Mouse (Mus musculus) MEL (cell line): Measurements from ENCODE around the gene Hoxa5. TPM values are rescaled to one million over a fixed set of nuclear protein-coding genes. Genes with fewer than 3 reads are reported as not detected.

Experiments
- DNase-seq: peaks from one replicate; pipeline ENCODE4 v3.0.0; 2011; ENCODE audit warnings: low read depth, low spot score
- H3K27ac ChIP-seq: 2 replicates; pipeline ENCODE4 v1.5.1; 2012; ENCODE audit warnings: low read depth, mild to moderate bottlenecking, control low read depth, low read length, moderate library complexity; ENCODE audit not compliant: control insufficient read depth
- H3K27me3 ChIP-seq, 2 experiments: fragments of 150-350 bp in 1 of 2; sonication (generic) in 1 of 2; 2 replicates each; pipeline ENCODE4 v1.6.1; 2012; ENCODE audit warnings: low read length in 2 of 2, mild to moderate bottlenecking in 2 of 2, improper control_type of control experiment in 1 of 2, moderate library complexity in 1 of 2; ENCODE audit not compliant: insufficient read depth in 2 of 2, control insufficient read depth in 1 of 2
- H3K36me3 ChIP-seq, 2 experiments: 2 replicates each; pipeline ENCODE4 v1.6.1; 2012 to 2014; ENCODE audit warnings: low read length in 2 of 2, improper control_type of control experiment in 1 of 2, inconsistent platforms in 1 of 2, mild to moderate bottlenecking in 1 of 2; ENCODE audit not compliant: insufficient read depth in 2 of 2, control insufficient read depth in 1 of 2
- H3K4me1 ChIP-seq, 2 experiments: fragments of 150-350 bp in 1 of 2; sonication (generic) in 1 of 2; 2 replicates each; pipeline ENCODE4 v1.6.1; 2012; ENCODE audit warnings: low read length in 2 of 2, improper control_type of control experiment in 1 of 2, mild to moderate bottlenecking in 1 of 2; ENCODE audit not compliant: insufficient read depth in 2 of 2, control insufficient read depth in 1 of 2
- H3K4me3 ChIP-seq, 2 experiments: fragments of 150-350 bp in 1 of 2; sonication (generic) in 1 of 2; 2 replicates each; pipeline ENCODE4 v1.5.1; 2012; ENCODE audit warnings: low read depth in 2 of 2, low read length in 2 of 2, mild to moderate bottlenecking in 2 of 2, moderate library complexity in 2 of 2, control low read depth in 1 of 2, improper control_type of control experiment in 1 of 2; ENCODE audit not compliant: control insufficient read depth in 1 of 2, insufficient read depth in 1 of 2
- H3K79me2 ChIP-seq: 2 replicates; pipeline ENCODE4 v1.6.1; 2012; ENCODE audit warnings: mild to moderate bottlenecking, low read length, moderate library complexity; ENCODE audit not compliant: control insufficient read depth, poor library complexity, insufficient read depth
- H3K9ac ChIP-seq: 2 replicates; pipeline ENCODE4 v1.6.1; 2012; ENCODE audit warnings: low read depth, mild to moderate bottlenecking, control low read depth, low read length, moderate library complexity; ENCODE audit not compliant: control insufficient read depth, poor library complexity, severe bottlenecking
- H3K9me3 ChIP-seq: fragments of 150-350 bp; sonication (generic); replicated peaks from 2 replicates; pipeline ENCODE4 v1.6.1; 2012; ENCODE audit warnings: mild to moderate bottlenecking, low read length, improper control_type of control experiment, moderate library complexity; ENCODE audit not compliant: insufficient read depth
- CHD1 ChIP-seq: IDR thresholded peaks from 2 replicates; pipeline ENCODE4 v1.6.1; 2012; ENCODE audit warnings: low read depth, mild to moderate bottlenecking, inconsistent platforms, low read length, improper control_type of control experiment
- CHD2 ChIP-seq: IDR thresholded peaks from 2 replicates; pipeline ENCODE4 v1.6.1; 2011; ENCODE audit warnings: low read length, improper control_type of control experiment
- CTCF ChIP-seq, 3 experiments: IDR thresholded peaks in 2 of 3; conservative IDR thresholded peaks in 1 of 3; 2 replicates each; pipeline ENCODE4 v1.5.1; 2011 to 2012; ENCODE audit warnings: low read length in 3 of 3, low read depth in 2 of 3, mild to moderate bottlenecking in 2 of 3, improper control_type of control experiment in 1 of 3, inconsistent platforms in 1 of 3, mixed read lengths in 1 of 3, moderate library complexity in 1 of 3; ENCODE audit not compliant: control insufficient read depth in 1 of 3, insufficient read depth in 1 of 3, poor library complexity in 1 of 3, severe bottlenecking in 1 of 3
- EP300 ChIP-seq, 2 experiments: IDR thresholded peaks; 2 replicates each; pipeline ENCODE4 v1.6.1; 2011; ENCODE audit warnings: improper control_type of control experiment in 2 of 2, low read length in 2 of 2, low read depth in 1 of 2, mild to moderate bottlenecking in 1 of 2
- GATA1 ChIP-seq: IDR thresholded peaks from 2 replicates; pipeline ENCODE4 v1.6.1; 2011; ENCODE audit warnings: low read depth, low read length, improper control_type of control experiment
- HCFC1 ChIP-seq: IDR thresholded peaks from 2 replicates; pipeline ENCODE4 v1.6.1; 2012; ENCODE audit warnings: low read depth, mild to moderate bottlenecking, inconsistent platforms, low read length, improper control_type of control experiment, moderate library complexity
- KAT2A ChIP-seq: conservative IDR thresholded peaks from 2 replicates; pipeline ENCODE4 v1.6.1; 2012; ENCODE audit warnings: low read depth, low read length, improper control_type of control experiment, inconsistent platforms
- MAX ChIP-seq: IDR thresholded peaks from 2 replicates; pipeline ENCODE4 v1.6.1; 2011; ENCODE audit warnings: low read length, improper control_type of control experiment
- MXI1 ChIP-seq: IDR thresholded peaks from 2 replicates; pipeline ENCODE4 v1.6.1; 2011; ENCODE audit warnings: mild to moderate bottlenecking, low read depth, low read length, improper control_type of control experiment
- NRF1 ChIP-seq: IDR thresholded peaks from 2 replicates; pipeline ENCODE4 v1.6.1; 2014; ENCODE audit warnings: low read depth, mild to moderate bottlenecking, inconsistent platforms, low read length, improper control_type of control experiment, moderate library complexity; ENCODE audit not compliant: poor library complexity, insufficient read depth, severe bottlenecking
- POLR2AphosphoS5 ChIP-seq: IDR thresholded peaks from 2 replicates; pipeline ENCODE4 v1.6.1; 2012; ENCODE audit warnings: low read depth, borderline replicate concordance, mild to moderate bottlenecking, inconsistent platforms, low read length, moderate library complexity, mixed read lengths
- RAD21 ChIP-seq: IDR thresholded peaks from 2 replicates; pipeline ENCODE4 v1.6.1; 2011; ENCODE audit warnings: mild to moderate bottlenecking, low read depth, low read length, improper control_type of control experiment
- RCOR1 ChIP-seq: IDR thresholded peaks from 2 replicates; pipeline ENCODE4 v1.6.1; 2012; ENCODE audit warnings: low read depth, mild to moderate bottlenecking, inconsistent platforms, low read length, improper control_type of control experiment
- SIN3A ChIP-seq: IDR thresholded peaks from 2 replicates; pipeline ENCODE4 v1.6.1; 2012; ENCODE audit warnings: low read length, improper control_type of control experiment, inconsistent platforms
- TCF12 ChIP-seq: IDR thresholded peaks from 2 replicates; pipeline ENCODE4 v1.6.1; 2014; ENCODE audit warnings: low read depth, mild to moderate bottlenecking, inconsistent platforms, low read length, improper control_type of control experiment, moderate library complexity
- UBTF ChIP-seq: IDR thresholded peaks from 2 replicates; pipeline ENCODE4 v1.6.1; 2012; ENCODE audit warnings: low read depth, mild to moderate bottlenecking, inconsistent platforms, low read length, improper control_type of control experiment, moderate library complexity, borderline replicate concordance; ENCODE audit not compliant: insufficient read depth
- USF2 ChIP-seq, 2 experiments: IDR thresholded peaks; 2 replicates each; pipeline ENCODE4 v1.6.1; 2011 to 2012; ENCODE audit warnings: improper control_type of control experiment in 2 of 2, low read length in 2 of 2, borderline replicate concordance in 1 of 2, inconsistent platforms in 1 of 2, low read depth in 1 of 2, mild to moderate bottlenecking in 1 of 2; ENCODE audit not compliant: insufficient read depth in 1 of 2
- ZC3H11A ChIP-seq: IDR thresholded peaks from 2 replicates; pipeline ENCODE4 v1.6.1; 2012; ENCODE audit warnings: low read depth, mild to moderate bottlenecking, inconsistent platforms, low read length, improper control_type of control experiment
- ZNF384 ChIP-seq: IDR thresholded peaks from 2 replicates; pipeline ENCODE4 v1.6.1; 2012; ENCODE audit warnings: low read depth, mild to moderate bottlenecking, inconsistent platforms, low read length, improper control_type of control experiment
- polyA plus RNA-seq, 2 experiments: library from polyadenylated mRNA; stranded (reverse) in 1 of 2; unstranded in 1 of 2; fragments of >175 nt in 1 of 2; fragments of >200 nt in 1 of 2; gene quantifications; 2 replicates each; pipeline versions ENCODE4 v1.2.1 to v1.2.4; 2012; ENCODE audit warnings: low replicate concordance in 2 of 2, low read depth in 1 of 2; ENCODE audit not compliant: insufficient read length in 2 of 2, insufficient read depth in 1 of 2, missing spikeins in 1 of 2
- total RNA-seq: library from RNA; depleted of rRNA; stranded (reverse); fragments of 300-350 nt; gene quantifications from 2 replicates; pipeline ENCODE4 v1.2.3, GENCODE M21; 2012

Gene Hoxa5
- total and polyA plus RNA-seq, 3 experiments: not detected

DNA sequence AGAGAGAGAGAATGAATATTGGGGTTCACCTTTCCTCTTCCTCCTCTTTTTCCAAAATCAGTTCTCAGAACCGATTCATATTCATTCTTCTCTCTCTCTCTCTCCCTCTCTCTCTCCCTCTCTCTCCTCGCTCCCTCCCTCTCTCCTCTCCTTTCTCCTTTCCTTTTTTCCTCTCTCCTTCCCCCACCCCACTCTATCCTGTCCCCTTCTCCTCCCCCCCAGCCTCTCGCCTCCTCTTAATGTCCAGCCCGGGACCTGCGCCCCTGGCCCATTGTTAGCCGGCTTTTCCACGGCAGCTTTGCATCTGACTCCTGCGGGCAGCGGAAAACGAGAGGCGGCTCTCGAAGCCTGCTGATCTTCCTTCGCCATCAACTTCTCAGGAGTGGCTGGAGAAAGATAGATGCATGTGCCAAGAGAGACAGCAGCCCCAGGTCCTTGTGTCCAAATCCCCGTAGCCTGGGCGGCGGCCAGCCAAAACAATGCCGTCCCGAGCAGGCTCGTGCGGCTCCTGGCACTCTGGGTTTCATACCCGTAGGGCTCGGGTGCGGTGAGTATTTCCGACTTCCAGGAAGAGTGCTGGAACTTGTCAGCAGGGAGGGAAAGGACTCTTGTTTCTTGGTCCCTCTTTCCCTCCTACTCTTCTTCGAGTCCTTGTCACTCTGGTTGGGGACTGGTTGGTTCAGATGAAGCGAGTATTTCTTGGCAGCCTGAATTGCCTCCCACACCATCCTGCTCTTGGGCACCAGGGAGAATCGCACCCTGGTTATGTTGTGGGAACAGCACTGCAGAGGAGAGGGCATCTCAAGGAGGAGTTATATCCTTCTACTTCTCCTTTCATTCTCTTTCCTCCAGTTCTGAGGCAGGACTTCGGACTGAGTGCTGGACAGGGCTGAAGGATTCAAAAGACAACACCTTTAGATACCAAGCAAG, 38.7 kb downstream of the Hoxa5 start:
- H3K27me3 ChIP-seq: no peaks in the 10 kb centered on the region
- no peak overlapping the region for H3K9ac ChIP-seq
- no peak overlapping the region for H3K27ac ChIP-seq

DNA sequence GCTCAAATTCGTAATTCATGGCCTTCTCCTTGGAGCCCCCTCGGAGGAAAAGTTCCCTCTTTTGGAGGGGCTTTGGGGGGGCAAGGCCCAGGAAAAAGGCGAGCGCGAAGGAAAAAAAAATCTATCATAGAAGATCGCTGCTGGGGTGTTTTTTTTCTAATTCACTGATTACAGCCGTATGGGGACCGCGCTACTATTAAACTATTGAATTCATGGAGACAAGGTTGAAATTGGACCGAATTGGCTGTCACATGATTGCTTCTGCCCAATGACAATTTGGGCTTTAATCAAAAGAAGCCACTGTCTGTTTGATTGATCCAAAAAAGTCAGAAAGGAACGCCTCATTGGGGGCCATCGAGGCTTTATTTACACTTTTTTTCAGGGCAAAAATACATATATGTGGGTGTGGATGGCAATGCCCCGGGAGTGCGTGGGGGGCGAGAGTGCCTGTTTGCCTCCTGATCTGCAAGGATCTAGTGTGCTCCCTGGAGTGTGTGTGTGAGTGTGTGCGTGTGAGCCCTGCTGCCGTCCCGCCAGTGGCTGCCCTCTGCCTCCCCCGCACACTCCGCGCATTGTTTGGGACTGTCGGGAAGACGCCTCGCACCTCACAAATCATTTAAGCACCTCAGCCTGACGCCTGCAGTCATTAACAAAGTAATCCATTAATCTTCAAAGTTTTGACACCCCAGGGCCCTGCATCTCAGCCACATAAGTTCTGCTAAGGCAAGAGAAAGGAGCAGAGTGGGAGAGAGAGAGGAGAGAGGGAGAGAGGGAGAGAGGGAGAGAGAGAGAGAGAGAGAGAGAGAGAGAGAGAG, 39.6 kb downstream of the Hoxa5 start, which contains the start of gene Hoxa2:
Gene Hoxa2 (minus strand): TSS at position 206 of the 815 bp plus-strand sequence.
- no peak for DNase-seq
- H3K27me3 ChIP-seq: no peaks in the 10 kb centered on the region
- no peak within 1 kb of the TSS for H3K27ac ChIP-seq

More for the DNA sequence above, 38.7 kb downstream of the Hoxa5 start:
- DNase-seq: no peak
- TF ChIP-seq CHD2 (no peak), EP300 (IDR thresholded peaks at IDR 0.05; ENCODE audit: low read depth in 1 of 2, low read length in 2 of 2) (no peak), UBTF (no peak), CHD1 (no peak), ZNF384 (no peak), HCFC1 (no peak), SIN3A (no peak), NRF1 (no peak), MXI1 (no peak), POLR2AphosphoS5 (no peak), ZC3H11A (no peak), RCOR1 (no peak), GATA1 (no peak)
- Histone ChIP-seq H3K36me3 (no peaks in the 10 kb centered on the region), H3K9me3 (no peaks in the 10 kb centered on the region), H3K4me1 (no peaks in the 10 kb centered on the region), H3K4me3 (no peak overlapping the region), H3K79me2 (no peaks in the 10 kb centered on the region)

More for the DNA sequence above, 39.6 kb downstream of the Hoxa5 start, which contains the start of gene Hoxa2:
- Histone ChIP-seq H3K4me1 (no peaks in the 10 kb centered on the region), H3K4me3 (no peak within 1 kb of the TSS), H3K9ac (no peak within 1 kb of the TSS), H3K36me3 (no peaks in the 10 kb centered on the region)
- TF ChIP-seq CTCF (IDR thresholded peaks at IDR 0.05 in 2 of 3, conservative IDR thresholded peaks at IDR 0.05 in 1 of 3; ENCODE audit: control insufficient read depth in 1 of 3, insufficient read depth in 1 of 3, low read depth in 2 of 3, low read length in 3 of 3, poor library complexity in 1 of 3, severe bottlenecking in 1 of 3): no peak
- no peak for TF ChIP-seq SIN3A
- TF ChIP-seq GATA1: no peak
- TF ChIP-seq RAD21: no peak
- no peak for TF ChIP-seq USF2 (IDR thresholded peaks at IDR 0.05; ENCODE audit: borderline replicate concordance in 1 of 2, insufficient read depth in 1 of 2, low read depth in 1 of 2, low read length in 2 of 2)
- no peak for TF ChIP-seq MAX
- no peak for TF ChIP-seq TCF12
- TF ChIP-seq KAT2A: no peak
- TF ChIP-seq, all 39 proteins: peak for 0
- H3K9me3 ChIP-seq: no peaks in the 10 kb centered on the region
- no peaks in the 10 kb centered on the region for H3K79me2 ChIP-seq
